Mouse (Mus musculus) erythroblast, embryonic 14.5 days (primary cell): Measurements from ENCODE around the gene Gucd1.

Experiments used
- GATA1 ChIP-seq: IDR thresholded peaks from 2 replicates; pipeline ENCODE4 v1.6.1; 2012; ENCODE audit warnings: low read length, inconsistent platforms, mixed read lengths
- TAL1 ChIP-seq: IDR thresholded peaks from 3 replicates; pipeline ENCODE4 v1.6.1; 2012; ENCODE audit warnings: low read length, inconsistent platforms, mixed read lengths

- TF ChIP-seq GATA1 (no peak), TAL1 (no peak)
Measured at GRCm38 (mm10) chr10:75487131-75487530, 30.6 kb downstream of the Gucd1 start.
